Mouse (Mus musculus) brain, embryonic 14.5 days (tissue): ENCODE data around the gene Spi1.

Experiments
- CTCF ChIP-seq: fragments of 200-500 bp; IDR thresholded peaks from 2 replicates; pipeline ENCODE4 v1.5.1; 2012; ENCODE audit warnings: inconsistent platforms, mild to moderate bottlenecking, moderate library complexity, borderline replicate concordance; ENCODE audit not compliant: insufficient read depth, insufficient read length; ENCODE audit errors: extremely low read depth
- POLR2A ChIP-seq: fragments of 200-500 bp; IDR thresholded peaks from 2 replicates; pipeline ENCODE4 v1.6.1; 2012; ENCODE audit warnings: mild to moderate bottlenecking, inconsistent platforms, borderline replicate concordance; ENCODE audit not compliant: poor library complexity, insufficient read depth, insufficient read length, severe bottlenecking; ENCODE audit errors: extremely low read depth

GRCm38 (mm10) chr2:91081775-91082695 lies at the start of gene Spi1:
- no peak for TF ChIP-seq CTCF
- no peak for TF ChIP-seq POLR2A
